Mouse (Mus musculus) cerebellum, adult 2 months (tissue): ENCODE measurements at regions not wholly inside any gene's neighbourhood (a gene's known extent, or its start where the extent isn't known, plus 50 kb on each side); places are given as distances from the start of the nearest gene placed in this dataset.

ENCODE experiments used
- CTCF ChIP-seq: fragments of 200-500 bp; IDR thresholded peaks from 2 replicates; pipeline ENCODE4 v1.5.1; 2011; ENCODE audit warnings: low read depth, mild to moderate bottlenecking, control low read depth, low read length, moderate library complexity, borderline replicate concordance; ENCODE audit not compliant: insufficient read depth
- POLR2A ChIP-seq: fragments of 200-500 bp; IDR thresholded peaks from 2 replicates; pipeline ENCODE4 v1.6.1; 2011; ENCODE audit warnings: low read length, control low read depth, borderline replicate concordance; ENCODE audit not compliant: insufficient read depth

GRCm38 (mm10) chr8:100298191-100298590, 881.9 kb upstream of the Cdh8 start:
- TF ChIP-seq CTCF = no peak
- TF ChIP-seq POLR2A = no peak
